Mouse (Mus musculus) neutrophil, adult 59 days (primary cell): ENCODE measurements around the gene Fam199x. TPM values are rescaled to one million over a fixed set of nuclear protein-coding genes. Genes with fewer than 3 reads are reported as not detected.

Experiments used
- total RNA-seq, 2 experiments: library from RNA; stranded (reverse); gene quantifications; 1 replicate in 1 of 2; 2 replicates in 1 of 2; pipeline ENCODE4 v1.2.4; 2023

Gene Fam199x
- 1 to 10 TPM; 2.4 to 3.1 TPM for total RNA-seq

DNA sequence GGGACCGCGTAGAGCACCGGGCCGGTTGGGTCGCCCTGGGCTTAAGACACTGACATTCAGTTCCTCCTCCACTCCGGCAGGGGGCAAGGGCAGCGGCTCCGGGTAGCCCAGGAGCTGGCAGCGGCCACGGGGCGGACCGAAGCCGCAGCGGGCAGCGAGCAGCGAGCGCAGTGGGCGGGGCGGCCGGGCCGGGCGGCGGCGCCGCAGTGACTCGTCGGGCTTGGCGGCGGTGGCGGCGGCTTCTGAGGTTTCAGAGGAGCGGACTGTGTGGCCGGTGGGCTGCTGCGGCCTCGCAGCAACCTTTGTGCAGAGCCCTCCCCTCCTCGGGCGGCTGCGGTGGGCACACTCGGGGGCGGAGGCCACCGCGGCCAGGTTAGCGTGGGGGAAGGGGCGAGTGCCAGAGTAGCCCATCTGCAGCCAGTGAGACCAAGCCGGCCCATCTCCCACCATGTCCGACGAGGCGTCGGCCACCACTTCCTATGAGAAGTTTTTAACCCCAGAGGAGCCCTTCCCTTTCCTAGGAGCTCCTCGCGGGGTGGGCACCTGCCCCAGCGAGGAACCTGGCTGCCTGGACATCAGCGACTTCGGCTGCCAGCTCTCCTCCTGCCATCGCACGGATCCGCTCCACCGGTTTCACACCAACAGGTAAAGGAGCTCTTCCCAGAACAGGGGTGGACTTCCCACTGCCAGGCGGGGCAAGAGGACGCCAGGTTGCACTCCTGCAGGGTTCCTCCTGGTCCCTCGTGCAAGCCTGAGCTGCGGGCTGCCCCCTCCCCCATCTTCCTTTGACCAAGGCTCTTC lies at the start of gene Fam199x:
Gene Fam199x (plus strand): TSS at position 170 of the 801 bp plus-strand sequence.

DNA sequence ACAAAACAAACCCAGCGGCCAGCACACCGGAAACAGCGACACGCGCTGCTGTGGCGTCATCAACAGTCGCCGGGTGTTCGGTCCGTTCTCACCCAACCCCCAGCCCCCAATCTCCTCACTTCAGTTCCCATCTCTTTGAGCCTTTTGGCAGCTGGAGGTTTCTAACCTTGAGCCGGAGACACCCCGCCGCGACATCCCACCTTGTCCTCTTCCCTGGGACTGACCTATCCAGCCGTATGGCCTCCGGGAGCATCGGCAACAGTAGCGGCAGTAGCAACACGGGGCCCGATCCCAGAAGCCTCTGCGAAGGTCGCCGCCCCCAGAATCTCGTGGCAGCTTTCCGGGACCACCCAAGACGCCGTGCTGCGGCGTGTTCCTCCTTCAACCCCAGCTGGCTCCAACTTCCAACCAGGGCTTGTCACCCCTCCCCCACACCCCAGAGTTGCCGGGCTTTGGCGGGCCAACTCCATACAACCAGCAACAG lies 11.4 kb upstream of the Fam199x start, which contains the start of gene Slc25a53:
Gene Slc25a53 (minus strand): TSS at position 303 of the 484 bp plus-strand sequence.

GRCm38 (mm10) chrX:137121718-137122117 lies 72.3 kb downstream of the Fam199x start, which contains the start of gene Esx1:
TSS of gene Esx1 (minus strand) at chrX:137122083.

Other genes starting within 250 kb of the Fam199x start
- gene Plp1, start 226.9 kb upstream of the Fam199x start, total RNA-seq: under 1 TPM; 0.24 TPM
- not detected for gene Rab9b, start 180.8 kb upstream of the Fam199x start, total RNA-seq
- gene H2bfm, start 122.3 kb upstream of the Fam199x start, total RNA-seq: not detected
- gene Tmsb15b2, start 74.1 kb upstream of the Fam199x start, total RNA-seq: 1 to 10 TPM; 2.6 to 7.0 TPM
- gene Tmsb15l, start 72.7 kb upstream of the Fam199x start, total RNA-seq: not detected
- gene Tmsb15b1, start 72.7 kb upstream of the Fam199x start, total RNA-seq: 1 to 10 TPM in 1 of 2 experiments, not detected in 1; 3.3 TPM
- under 1 TPM; 0.13 to 0.18 TPM for gene Zcchc18, start 56.4 kb upstream of the Fam199x start, total RNA-seq
- gene Slc25a53, start 11.3 kb upstream of the Fam199x start, total RNA-seq: 10 to 100 TPM in 1 of 2 experiments, 1 to 10 TPM in 1; 2.6 to 11.0 TPM
- gene Esx1, start 72.5 kb downstream of the Fam199x start, total RNA-seq: not detected